ENCODE assay signal across 16 mouse cellular contexts in the genomic region with DNA sequence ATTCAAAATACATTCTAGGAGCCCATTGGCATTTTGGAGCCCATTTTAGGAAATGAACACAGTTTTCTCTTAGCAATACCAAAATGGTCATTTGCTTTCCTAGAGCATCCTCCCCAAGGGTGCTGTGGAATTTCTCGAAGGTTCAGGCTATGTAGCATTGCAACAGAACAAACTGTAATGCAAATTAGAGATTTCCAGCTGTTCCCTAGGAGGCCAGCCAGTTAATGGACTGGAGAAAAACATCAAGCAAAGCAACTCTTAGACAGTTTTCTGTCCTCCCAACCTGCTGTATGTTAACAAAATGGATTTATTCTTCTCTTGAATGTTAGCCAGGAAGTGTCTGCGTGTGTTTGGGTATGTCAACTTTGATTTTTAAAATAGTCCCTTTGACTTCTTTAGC. TPM values are rescaled to one million over a fixed set of nuclear protein-coding genes. Genes with fewer than 3 reads are reported as not detected.
"Had no signal": no experiment of that assay in that cellular context is flagged by ENCODE, and none has a peak within 500 bp of the region (broad histone marks: within the 10 kb centered on the region; RNA-seq: fewer than 3 reads in every experiment).

No protein-coding gene starts in this region.

- DNase-seq: kidney, adult 18-20 months; kidney, postnatal 25 days; layer of hippocampus, adult 9-11 months; layer of hippocampus, postnatal 36 days; liver; lung, embryonic 14.5 days; thymus, postnatal 36 days had no signal

- H3K4me3 ChIP-seq: limb, embryonic 12.5 days; megakaryocyte, embryonic 14.5 days; midbrain, embryonic 15.5 days; neural tube, embryonic 12.5 days had no signal

- H3K9ac ChIP-seq: limb, embryonic 12.5 days; liver, embryonic 14.5 days; lung, embryonic 14.5 days; midbrain, embryonic 15.5 days; neural tube, embryonic 12.5 days had no signal

- ATAC-seq: midbrain, embryonic 15.5 days had no signal

- H3K4me2 ChIP-seq: limb, embryonic 12.5 days; lung, embryonic 14.5 days; midbrain, embryonic 11.5 days; midbrain, embryonic 15.5 days; neural tube, embryonic 12.5 days had no signal

- H3K36me3 ChIP-seq: limb, embryonic 12.5 days; midbrain, embryonic 15.5 days; neural tube, embryonic 12.5 days had no signal

- H3K27me3 ChIP-seq: limb, embryonic 12.5 days; midbrain, embryonic 15.5 days; neural tube, embryonic 12.5 days had no signal

- H3K9me3 ChIP-seq: limb, embryonic 12.5 days; megakaryocyte, embryonic 14.5 days; midbrain, embryonic 15.5 days; neural tube, embryonic 12.5 days had no signal

- H3K27ac ChIP-seq: limb, embryonic 12.5 days; liver, embryonic 14.5 days; macrophage; midbrain, embryonic 15.5 days; neural tube, embryonic 12.5 days had no signal

RNA-seq across cellular contexts. Expression of gene Ugt1a6a, which starts 2.0 kb away (rescaled TPM):
- polyA plus RNA-seq: midbrain, embryonic 11.5 days had no signal

RNA-seq across cellular contexts. Expression of gene Ugt1a5, which starts 29.2 kb away (rescaled TPM):
- polyA plus RNA-seq: limb, embryonic 12.5 days; lung, embryonic 14.5 days; macrophage; midbrain, embryonic 11.5 days; midbrain, embryonic 15.5 days; neural tube, embryonic 12.5 days; thymus, postnatal 0 days had no signal

RNA-seq across cellular contexts. Expression of gene Ugt1a6b, which starts 33.6 kb away (rescaled TPM):
- polyA plus RNA-seq: intestine, embryonic 14.5 days; limb, embryonic 12.5 days; lung, embryonic 14.5 days; midbrain, embryonic 11.5 days; neural tube, embryonic 12.5 days; thymus, postnatal 0 days had no signal

RNA-seq across cellular contexts. Expression of gene Ugt1a8, which starts 49.0 kb away (rescaled TPM):
- polyA plus RNA-seq: intestine, embryonic 14.5 days; limb, embryonic 12.5 days; liver, embryonic 14.5 days; lung, embryonic 14.5 days; macrophage; midbrain, embryonic 11.5 days; midbrain, embryonic 15.5 days; neural tube, embryonic 12.5 days; thymus, postnatal 0 days had no signal
